Mouse (Mus musculus): ENCODE results near the gene Acsm1. TPM values are rescaled to one million over a fixed set of nuclear protein-coding genes. Genes with fewer than 3 reads are reported as not detected.

Gene Acsm1
- polyA plus RNA-seq (2014; fragmentation: Illumina TruSeq; extraction: RNeasy Lipid Tissue Mini Kit (QIAGEN cat#74804); ENCODE audit: low read depth, low replicate concordance): 208 TPM

GRCm38 (mm10) chr7:119606664-119607076 is at the start of gene Acsm1:
Acsm1 (plus strand) TSS chr7:119607026.

GRCm38 (mm10) chr7:119689726-119690125 is 82.9 kb downstream of the Acsm1 start, which contains the start of gene Acsm4:
Acsm4 (plus strand) TSS chr7:119690026.

Other genes starting within 250 kb of the Acsm1 start
- gene Gp2, start 147.7 kb upstream of the Acsm1 start, polyA plus RNA-seq (2014; fragmentation: Illumina TruSeq; extraction: RNeasy Lipid Tissue Mini Kit (QIAGEN cat#74804); ENCODE audit: low read depth, low replicate concordance): not detected
- 0.34 TPM for gene Umod, start 127.7 kb upstream of the Acsm1 start, polyA plus RNA-seq (2014; fragmentation: Illumina TruSeq; extraction: RNeasy Lipid Tissue Mini Kit (QIAGEN cat#74804); ENCODE audit: low read depth, low replicate concordance)
- 90.2 TPM for gene Acsm5, start 87.6 kb upstream of the Acsm1 start, polyA plus RNA-seq (2014; fragmentation: Illumina TruSeq; extraction: RNeasy Lipid Tissue Mini Kit (QIAGEN cat#74804); ENCODE audit: low read depth, low replicate concordance)
- gene Pdilt, start 83.5 kb upstream of the Acsm1 start, polyA plus RNA-seq (2014; fragmentation: Illumina TruSeq; extraction: RNeasy Lipid Tissue Mini Kit (QIAGEN cat#74804); ENCODE audit: low read depth, low replicate concordance): 16.6 TPM
- 1.5 TPM for gene Acsm2, start 52.7 kb upstream of the Acsm1 start, polyA plus RNA-seq (2014; fragmentation: Illumina TruSeq; extraction: RNeasy Lipid Tissue Mini Kit (QIAGEN cat#74804); ENCODE audit: low read depth, low replicate concordance)
- not detected for gene Acsm4, start 83.0 kb downstream of the Acsm1 start, polyA plus RNA-seq (2014; fragmentation: Illumina TruSeq; extraction: RNeasy Lipid Tissue Mini Kit (QIAGEN cat#74804); ENCODE audit: low read depth, low replicate concordance)
- 20.1 TPM for gene Thumpd1, start 113.8 kb downstream of the Acsm1 start, polyA plus RNA-seq (2014; fragmentation: Illumina TruSeq; extraction: RNeasy Lipid Tissue Mini Kit (QIAGEN cat#74804); ENCODE audit: low read depth, low replicate concordance)
- gene Acsm3, start 153.9 kb downstream of the Acsm1 start, polyA plus RNA-seq (2014; fragmentation: Illumina TruSeq; extraction: RNeasy Lipid Tissue Mini Kit (QIAGEN cat#74804); ENCODE audit: low read depth, low replicate concordance): 179 TPM
- gene Rexo5, start 187.0 kb downstream of the Acsm1 start, polyA plus RNA-seq (2014; fragmentation: Illumina TruSeq; extraction: RNeasy Lipid Tissue Mini Kit (QIAGEN cat#74804); ENCODE audit: low read depth, low replicate concordance): 7.8 TPM
- 8.1 TPM for gene Eri2, start 187.0 kb downstream of the Acsm1 start, polyA plus RNA-seq (2014; fragmentation: Illumina TruSeq; extraction: RNeasy Lipid Tissue Mini Kit (QIAGEN cat#74804); ENCODE audit: low read depth, low replicate concordance)

Data from liver, adult 10 weeks (tissue).